In genomic region chr3:86451211-86451610, GRCm38 (mm10) we compare ENCODE assay signal across 11 mouse cellular contexts.
DNase-seq lines count a peak whose midpoint lies in the region.
"Had no signal": no experiment of that assay in that cellular context is flagged by ENCODE, and none has a peak within 500 bp of the region (broad histone marks: within the 10 kb centered on the region; RNA-seq: fewer than 3 reads in every experiment).

No protein-coding gene starts in this region.

- DNase-seq in gastrocnemius, adult 18-20 months (ENCODE audit: low spot score): peak; percentile 6
- no peak for DNase-seq in gastrocnemius, postnatal 25 days
- DNase-seq in kidney, postnatal 25 days: peak; percentile 16 to 48
- no peak for DNase-seq in kidney, postnatal 4 days
- DNase-seq in adrenal gland, postnatal 25 days: peak; percentile 11
- peak; percentile 5 for DNase-seq in skeletal muscle tissue, adult 2 months (ENCODE audit: low read depth, low spot score)
- no peak for DNase-seq in spleen, postnatal 36 days (ENCODE audit: low spot score in 2 of 2)
- DNase-seq: B cell, adult 2 months; cerebellum, adult 11 months; heart, adult 11 months; thymus, postnatal 25 days had no signal

Comparison
In these comparisons a context has a peak if more than half of its experiments do, and no peak if none do; other contexts are left out.
1. DNase-seq: peak in gastrocnemius, adult 18-20 months (single experiment), kidney, postnatal 25 days (2 of 2), adrenal gland, postnatal 25 days (single experiment) and skeletal muscle tissue, adult 2 months (single experiment); none in gastrocnemius, postnatal 25 days (single experiment), kidney, postnatal 4 days (0 of 2) and spleen, postnatal 36 days (0 of 2).